Mouse (Mus musculus) ES-CJ7 (cell line): ENCODE data around the gene Aaed1.
A peak's percentile ranks its signal among the peaks of the same experiment; 100 is the strongest.
"Not testable (repeated sequence)": the region's sequence is repeated elsewhere in the genome, so short reads cannot be mapped to it uniquely, and the experiment has no call there.

Experiments used
- DNase-seq: peaks from one replicate; pipeline ENCODE4 v3.0.0; 2011; ENCODE audit warnings: low read depth, low spot score

Gene Aaed1

DNA sequence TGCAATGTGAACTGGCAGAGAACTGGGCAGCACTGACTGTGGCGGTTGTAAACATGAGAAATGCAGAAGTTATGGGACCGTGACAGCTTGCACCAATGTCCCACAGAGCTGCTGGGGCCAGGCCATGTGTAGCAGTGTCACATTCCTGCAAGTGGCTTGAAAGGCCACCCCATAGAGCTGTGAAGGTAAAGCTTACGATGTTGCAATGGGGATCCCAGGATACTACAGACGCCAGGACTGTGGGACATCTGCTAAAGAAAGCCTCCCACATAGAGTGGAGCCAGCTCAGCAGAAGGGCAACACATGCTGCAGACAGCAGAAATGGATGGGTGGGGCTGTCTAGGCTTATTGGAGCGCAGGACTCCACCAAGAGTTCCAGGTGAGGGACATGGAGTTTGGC is 5.0 kb downstream of the Aaed1 start:
- DNase-seq, result no peak

DNA sequence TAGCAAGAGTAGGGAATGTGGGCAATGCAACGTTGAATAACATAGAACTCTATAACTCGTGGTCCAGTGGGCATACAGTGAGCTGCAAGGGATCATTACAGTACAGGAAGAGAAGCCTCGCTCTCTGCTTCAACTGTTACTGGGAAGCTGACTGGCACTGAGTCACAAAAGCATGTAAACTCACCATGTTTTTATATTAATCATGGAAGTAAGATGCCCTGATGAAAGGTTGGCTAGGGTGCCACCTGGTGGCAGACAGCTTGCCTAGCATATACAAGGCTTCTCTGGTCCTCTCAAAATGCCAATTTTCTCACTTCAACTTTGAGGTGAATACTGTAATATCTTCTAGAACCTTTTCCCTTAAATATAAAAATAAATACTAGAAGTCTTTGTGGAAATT is 6.4 kb downstream of the Aaed1 start:
- peak; percentile 47 for DNase-seq

DNA sequence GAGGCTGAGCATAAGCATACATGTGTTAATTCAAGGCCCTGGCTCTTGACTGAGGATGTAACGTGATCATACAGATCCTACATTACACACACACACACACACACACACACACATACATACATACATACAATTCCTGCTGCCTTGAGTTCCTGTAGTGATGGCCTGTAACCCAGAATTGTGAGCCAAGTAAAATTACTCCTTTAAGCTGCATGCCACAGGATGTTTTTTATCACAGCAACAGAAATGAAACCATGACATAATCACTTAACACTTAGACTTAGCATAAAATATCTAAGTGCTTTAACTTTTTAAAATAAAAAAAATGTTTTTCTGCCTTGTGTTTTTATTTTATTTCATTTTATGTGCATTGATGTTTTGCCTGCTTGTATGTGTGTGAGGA is 13.4 kb downstream of the Aaed1 start:
- DNase-seq, result no peak

DNA sequence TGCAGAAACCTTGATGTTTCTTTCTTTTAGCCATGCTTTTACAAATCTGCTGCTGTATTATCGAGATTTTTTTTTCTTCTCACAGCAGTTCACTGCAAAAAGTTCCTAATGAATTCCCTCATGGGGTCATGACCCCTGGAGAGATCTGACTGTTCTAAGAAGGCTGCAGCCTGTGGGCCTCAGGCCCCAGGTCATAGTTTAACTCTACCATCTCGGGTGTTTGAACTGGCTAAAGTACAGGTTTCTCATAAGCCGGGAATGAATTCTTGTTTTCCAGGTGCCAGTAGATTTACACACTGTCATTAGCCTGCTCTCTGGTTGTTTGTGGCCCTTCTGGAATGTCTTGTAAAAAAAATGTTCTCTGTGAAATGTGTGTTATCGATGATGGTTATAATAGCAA is 25.7 kb downstream of the Aaed1 start:
- no peak for DNase-seq

DNA sequence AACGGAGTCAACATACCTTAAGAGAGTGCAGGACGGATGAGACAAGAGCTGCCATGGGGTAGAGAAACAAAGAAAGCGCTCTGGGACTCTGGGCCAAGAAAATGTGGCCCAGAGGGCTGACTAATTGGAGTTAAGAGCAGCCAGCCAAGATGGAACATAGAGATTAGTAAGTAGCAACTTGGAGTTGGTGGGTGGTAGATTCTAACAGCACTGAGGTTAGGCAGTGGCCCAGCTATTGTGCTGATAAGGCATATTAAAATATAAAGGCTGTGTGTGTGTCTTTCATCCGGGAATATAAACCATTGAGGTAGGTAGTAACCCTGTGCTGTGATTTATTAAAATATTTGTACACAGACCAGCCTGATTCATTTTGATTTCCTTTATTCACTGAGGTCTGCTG is 26.2 kb downstream of the Aaed1 start:
- DNase-seq, result no peak

DNA sequence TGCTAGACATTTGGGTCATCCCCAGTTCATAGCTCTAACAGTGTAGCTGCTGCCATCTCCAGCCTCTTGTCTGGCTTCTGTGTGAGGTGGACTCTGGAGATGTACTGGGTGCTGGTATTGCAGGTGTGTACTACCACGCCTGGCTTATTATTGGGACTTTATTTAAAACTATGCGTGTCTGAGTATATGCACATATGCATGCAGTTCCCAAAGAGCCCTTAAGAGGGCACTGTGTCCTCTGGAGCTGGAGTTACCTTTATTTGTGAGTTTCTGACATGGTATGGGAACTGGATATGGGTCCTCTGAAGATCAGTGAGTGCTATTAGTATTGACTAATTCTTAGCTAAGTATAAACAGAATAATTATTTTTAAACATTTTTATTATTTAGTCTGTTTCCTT is 27.8 kb downstream of the Aaed1 start:
- DNase-seq, result peak; percentile 18

DNA sequence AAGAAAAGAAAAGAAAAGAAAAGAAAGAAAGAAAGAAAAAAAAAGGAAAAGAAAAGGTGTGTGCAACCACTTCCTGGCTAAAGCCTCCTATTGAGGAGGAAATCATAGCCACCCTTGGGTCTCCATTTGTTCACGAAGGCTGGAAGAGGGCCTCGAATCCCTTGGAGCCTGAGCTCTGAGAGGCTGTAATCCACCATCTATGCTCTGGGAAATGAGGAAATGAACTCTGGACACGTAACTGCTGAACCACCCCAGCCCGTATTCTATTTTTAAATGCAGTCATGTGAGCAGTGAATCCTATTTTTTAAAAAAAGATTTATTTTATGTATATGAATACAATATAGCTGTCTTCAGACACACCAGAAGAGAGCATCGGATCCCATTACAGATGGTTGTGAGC is 31.6 kb downstream of the Aaed1 start:
- no peak for DNase-seq

DNA sequence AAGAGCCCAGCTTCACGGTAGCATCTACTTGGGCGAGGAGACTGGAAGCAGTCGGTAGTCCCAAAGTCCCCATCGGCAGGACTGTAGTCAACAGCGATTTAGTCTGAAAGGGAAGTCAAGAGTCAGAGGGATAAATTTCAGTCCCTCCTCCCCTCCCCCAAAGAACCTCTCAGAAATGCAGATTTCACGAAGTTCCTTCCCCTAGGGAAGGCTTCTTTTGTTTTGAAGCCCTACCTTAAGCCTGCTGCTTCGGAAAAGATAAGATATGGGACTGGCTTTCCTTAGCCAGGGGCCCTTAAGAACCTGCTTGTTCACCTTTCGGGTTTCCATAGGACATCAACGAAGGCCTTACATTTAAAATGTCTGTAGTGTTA is 36.8 kb downstream of the Aaed1 start:
- DNase-seq, result peak; percentile 75

DNA sequence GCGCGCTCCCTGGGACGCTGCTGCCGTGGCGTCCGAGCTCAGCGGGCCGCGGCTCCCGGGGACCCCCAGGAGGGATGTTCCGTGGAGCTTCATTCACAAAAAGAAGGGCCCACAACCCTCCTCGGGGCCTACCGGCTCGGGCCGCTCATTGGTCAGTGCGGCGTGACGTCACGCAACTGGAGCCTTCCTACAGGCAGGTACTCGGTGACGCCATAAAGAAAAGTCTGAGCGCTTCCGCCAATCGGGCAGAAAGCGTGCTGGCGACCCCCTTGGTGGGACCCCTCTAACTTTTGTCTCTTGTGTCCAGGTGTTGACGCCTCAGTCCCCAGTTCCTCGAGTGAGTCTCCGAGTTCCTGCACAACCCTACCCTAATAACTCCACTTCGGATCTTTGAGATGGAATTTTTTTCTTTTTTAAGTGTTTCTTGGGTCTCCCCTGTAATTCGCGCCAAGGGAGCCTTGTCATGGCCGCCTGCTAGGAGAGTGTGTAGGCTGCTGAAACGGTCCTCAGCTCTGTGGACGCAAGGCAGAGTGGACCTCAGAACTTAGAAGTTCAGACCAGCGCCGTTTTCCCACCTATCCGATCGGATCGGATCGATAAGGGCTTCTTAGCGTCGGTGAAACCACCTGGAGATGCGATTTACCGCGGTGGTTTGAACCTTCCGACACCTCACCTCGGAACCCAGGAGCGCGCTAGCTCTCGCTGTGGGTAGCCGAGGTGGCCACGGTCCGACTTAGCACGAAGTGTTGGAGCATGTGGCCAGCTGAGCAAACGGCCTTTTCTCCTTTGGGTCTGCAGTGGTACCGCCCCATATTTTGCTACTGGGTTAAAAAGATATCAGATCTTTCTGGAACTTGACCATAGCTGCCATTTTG is 37.4 kb downstream of the Aaed1 start, which contains the start of gene Cdc14b:
TSS of gene Cdc14b (minus strand) at position 412 of the 875 bp plus-strand sequence.
- peak; percentile 94 for DNase-seq

DNA sequence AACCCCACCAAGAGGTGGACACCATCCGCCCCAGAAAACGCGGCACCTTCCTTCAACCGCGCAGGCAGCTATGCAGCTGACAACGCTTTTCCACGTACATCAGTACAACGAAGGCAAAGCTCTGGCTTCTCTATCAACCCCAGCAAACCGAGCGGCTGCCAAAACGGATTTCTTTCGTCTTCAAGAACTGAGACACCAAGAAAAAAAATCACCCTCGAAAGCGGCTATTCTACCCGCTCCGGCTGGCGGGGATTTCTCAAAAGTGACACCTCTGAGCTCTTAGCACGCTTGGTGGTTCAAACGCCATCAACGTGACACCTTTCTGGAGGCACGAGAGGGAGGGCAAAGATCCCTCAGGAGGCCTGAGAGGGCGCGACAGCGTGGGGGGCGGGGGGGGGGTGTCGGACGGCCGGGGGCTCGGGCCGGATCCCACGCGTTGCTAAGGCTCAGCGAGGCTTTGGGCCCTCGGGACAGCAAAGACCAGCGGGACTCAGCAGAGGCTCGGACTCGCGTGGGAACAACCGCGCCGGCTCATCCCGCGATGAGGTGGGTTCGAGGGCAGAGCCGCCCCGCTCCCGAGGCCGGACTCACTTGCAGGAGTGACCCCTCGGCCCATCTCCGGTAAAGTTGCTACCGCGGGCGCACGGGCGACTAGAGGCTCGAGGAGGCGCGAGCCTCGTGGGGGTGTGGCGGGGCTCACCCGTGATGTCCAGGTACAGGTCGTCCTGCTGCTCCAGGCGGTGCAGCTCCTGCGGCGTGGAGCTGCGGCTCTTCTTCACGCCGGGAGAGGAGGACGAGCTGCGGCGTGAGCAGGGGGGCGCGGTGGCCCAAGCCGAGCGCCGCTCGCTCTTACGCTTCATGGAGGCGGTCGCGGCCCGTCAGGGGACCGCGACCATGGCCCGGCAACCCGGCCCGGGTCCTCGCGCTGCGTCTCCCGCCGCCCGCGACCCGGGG is 38.3 kb downstream of the Aaed1 start:
- DNase-seq, result peak; percentile 34

DNA sequence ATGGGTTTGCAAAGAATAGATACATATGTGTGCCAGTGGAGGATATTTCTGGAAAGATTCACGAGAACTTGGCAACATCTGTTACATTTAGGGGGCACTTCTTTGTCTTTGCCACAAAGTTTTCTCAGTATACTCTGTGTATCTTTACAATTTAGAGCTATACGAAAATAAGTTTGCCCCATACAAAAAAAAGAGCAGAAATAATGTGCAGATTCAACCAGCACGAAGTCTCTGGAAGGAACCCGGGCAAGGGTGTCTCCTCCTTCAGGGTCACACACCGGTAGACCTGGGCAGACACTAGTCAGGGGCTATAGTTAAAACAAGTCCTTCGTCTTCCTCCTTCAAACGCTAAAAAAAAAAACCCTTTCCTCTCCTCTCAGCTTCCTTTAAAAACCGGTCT is 39.2 kb downstream of the Aaed1 start:
- no peak for DNase-seq

DNA sequence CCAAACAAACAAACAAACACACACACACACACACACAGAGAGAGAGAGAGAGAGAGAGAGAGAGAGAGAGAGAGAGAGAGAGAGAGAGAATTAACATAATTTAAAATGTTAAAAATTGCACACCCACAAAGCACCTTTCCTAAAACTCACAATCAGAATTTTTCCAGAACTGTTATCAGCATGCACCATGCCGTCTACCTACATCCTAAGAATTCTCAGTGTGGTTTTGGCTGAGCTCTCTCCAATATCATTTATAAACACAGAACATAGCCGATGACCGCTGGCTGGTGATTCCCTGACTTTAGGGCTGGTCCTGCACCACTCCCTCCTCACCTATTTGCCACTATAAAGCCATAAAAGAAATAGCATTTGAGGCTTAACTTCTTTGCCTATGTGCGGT is 44.1 kb downstream of the Aaed1 start:
- DNase-seq, result no peak

DNA sequence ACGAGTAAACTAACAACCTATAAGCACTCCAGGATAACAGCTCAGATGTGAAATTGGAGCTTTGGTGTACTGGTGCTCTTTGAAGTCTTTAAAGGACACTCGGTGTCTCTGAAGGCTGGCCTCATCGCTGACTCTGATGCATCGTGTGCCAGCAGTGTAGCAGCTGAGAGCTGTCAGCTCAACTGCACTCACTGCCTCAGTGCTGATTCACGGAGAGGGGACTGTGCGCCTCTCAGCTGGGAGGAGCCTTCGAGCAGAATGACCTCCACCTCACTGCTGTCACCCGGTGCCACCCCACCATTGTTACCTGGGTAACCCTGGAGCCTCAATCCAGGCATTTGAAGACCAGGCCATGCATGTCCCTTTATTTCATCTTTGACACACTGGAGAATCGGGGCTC is 45.4 kb downstream of the Aaed1 start:
- DNase-seq, result no peak

DNA sequence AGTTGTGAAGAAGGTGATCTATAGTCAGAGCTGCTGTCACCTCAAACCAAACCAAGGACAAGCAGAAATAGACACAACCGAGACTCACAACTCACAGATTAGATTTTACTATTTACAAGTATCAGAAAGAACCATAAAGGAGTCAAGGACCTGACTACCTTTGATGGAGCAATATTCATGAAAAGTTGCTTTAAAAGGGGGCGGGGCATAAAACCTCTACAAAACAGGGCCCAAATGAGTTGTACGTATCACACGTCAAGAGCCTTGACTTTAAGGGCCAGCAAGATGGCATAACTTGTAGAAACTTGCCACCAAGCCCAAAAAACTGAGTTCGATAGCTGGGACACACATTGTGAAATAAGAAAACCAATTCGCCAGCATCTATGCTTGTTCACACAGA is 47.9 kb downstream of the Aaed1 start:
- DNase-seq, result no peak

DNA sequence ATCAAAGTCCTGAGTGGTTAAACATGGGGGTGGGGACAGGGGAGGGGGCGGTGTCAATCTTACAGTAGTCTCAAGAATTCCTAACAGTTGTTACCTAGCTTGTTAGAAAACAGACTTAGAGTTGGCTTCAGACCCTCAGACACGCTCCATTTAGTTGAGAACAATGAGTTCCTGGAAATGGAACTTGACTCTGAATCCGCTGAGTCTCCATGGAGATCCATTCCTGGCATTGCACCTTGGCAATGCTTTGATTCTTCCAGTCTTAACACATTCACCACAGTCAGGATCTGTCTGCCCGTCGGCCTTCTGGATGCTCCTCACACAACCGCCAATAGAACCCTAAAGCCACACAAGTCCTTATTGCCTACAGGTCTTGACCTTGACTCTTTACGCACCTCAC is 52.6 kb downstream of the Aaed1 start:
- no peak for DNase-seq

DNA sequence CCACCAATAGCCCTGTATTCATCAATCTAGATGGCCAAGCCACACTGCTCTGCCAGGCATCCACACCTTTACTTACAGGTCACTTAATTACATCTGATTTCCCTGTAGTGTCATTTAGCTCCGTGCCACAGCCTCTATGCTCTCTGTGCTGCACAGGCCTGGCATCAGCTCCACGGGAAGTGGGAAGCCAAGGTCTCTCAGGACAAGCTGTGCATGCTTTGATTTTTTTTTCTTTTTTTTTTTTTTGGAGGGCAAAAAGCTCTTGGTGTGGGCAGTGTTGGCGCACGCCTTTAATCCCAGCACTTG is 54.0 kb downstream of the Aaed1 start:
- DNase-seq, result no peak

DNA sequence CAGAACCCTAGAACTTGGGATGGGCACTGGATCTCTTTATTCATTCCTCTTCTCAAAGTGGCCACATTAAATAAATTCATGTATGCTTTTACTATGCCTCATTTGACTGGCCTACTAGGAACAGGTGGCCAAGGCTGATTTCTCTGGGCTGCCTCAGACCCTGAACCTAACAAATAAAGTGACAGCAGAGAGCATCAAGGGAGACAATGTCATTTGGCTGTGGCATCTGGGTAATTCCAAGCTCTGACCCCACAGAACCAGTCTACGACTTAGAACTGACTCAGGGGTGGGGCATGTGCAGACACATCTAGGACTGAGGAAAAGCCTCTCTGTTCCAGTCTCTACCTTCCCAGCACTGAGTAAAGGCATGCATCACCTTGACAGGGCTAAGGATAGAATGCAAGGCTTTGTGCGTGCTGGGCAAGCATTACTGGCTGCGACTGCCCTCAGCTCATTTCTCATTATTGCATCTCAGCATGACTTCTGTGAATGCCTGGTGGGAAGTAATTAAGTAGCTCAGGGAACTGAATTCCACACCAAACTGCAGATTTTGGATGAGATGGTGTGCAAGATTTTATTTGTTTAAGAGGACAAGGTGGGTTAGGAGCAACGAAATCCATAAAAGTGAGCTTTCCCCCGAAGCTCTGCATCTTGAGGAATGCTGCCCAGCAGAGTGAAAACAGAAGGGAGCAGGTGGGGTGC is 54.5 kb downstream of the Aaed1 start:
- DNase-seq, result peak; percentile 32

DNA sequence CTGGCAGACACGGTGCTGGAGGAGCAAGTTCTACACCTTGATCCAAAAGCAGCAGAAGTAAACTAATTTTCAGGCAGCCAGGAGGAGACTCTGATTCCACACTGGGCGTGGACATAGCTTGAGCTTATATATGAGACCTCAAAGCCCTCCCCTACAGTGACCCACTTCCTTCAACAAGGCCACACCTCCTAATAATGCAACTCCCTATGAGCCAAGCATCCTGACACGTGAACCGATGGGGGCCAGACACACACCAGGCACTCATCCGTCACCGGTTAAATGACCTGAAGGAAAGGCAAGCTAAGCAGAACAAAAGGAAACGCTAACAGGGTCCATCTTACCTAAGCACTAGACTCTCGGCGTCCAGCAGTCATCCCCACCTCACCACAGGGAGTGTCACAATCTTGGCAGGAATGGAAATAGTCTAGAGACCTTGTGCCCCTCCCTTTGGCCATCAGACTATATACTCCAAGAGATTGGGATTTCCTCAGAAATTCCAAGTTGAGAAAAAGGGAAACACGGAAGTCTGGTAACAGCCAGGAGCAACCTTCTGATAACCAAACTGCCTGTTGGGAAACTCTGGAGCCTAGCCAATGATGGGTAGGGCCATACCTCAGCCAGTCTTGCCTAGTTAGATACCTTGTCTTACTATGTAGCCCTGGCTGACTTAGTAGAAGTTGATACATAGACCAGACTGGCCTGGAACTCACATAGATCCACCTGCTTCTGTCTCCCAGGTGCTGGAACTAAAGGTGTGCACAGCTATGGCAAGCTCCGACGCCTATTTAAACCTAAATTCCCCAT is 55.3 kb downstream of the Aaed1 start:
- DNase-seq, result no peak

DNA sequence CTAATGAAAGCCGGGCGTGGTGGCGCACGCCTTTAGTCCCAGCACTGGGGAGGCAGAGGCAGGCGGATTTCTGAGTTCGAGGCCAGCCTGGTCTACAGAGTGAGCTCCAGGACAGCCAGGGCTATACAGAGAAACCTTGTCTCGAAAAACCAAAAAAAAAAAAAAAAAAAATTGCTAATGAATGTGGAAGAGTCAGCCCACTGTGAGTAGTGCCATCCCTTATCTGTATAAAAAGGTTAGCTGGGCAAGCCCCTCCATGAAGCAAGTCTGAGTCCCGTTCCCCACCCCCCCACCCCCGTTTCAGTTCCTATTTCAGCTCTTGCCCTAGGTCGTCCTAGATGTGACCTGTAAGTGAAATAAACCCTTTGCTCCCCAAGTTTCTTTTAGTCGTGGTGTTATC is 58.3 kb downstream of the Aaed1 start:
- not testable (repeated sequence) for DNase-seq

DNA sequence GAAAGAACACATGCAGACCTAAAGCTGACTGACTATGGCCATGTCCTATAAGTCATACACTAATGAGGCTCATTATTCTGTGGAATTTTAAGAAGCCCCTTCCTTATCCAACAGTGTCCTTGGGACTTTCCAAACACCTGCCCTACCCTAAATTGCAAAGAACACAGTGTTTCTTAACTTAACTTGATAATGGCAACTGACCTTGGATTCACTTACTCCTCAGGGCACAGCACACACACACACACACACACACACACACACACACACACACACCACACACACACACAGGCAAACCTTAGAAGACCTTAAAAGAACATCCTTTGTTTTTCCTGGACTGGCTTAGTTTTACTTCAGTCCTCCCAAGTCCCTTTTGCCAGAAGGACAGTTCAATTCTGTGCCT is 58.8 kb downstream of the Aaed1 start:
- peak; percentile 22 for DNase-seq

DNA sequence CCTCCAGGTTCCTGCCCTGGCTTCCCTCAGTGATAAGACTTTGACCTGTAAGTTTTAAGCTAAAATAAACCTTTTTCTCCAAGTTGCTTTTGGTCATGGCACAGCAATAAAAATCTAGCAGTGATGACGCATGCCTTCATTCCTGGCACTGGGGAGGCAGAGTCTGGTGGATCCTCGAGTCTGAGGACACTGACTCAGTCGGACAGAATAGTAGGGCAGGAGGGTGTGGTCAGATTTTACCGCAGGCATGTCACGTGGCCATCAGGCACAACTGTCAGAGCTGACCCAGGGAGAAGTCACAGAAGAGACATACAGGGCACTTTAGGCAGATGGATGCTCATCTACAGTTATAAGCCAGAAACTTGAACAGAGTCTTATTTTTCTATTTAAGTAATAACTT is 60.4 kb downstream of the Aaed1 start:
- no peak for DNase-seq
